Mouse (Mus musculus): ENCODE measurements around the gene H2-M9. TPM values are rescaled to one million over a fixed set of nuclear protein-coding genes. Genes with fewer than 3 reads are reported as not detected.

Gene H2-M9
- not detected for total RNA-seq (2023)

DNA sequence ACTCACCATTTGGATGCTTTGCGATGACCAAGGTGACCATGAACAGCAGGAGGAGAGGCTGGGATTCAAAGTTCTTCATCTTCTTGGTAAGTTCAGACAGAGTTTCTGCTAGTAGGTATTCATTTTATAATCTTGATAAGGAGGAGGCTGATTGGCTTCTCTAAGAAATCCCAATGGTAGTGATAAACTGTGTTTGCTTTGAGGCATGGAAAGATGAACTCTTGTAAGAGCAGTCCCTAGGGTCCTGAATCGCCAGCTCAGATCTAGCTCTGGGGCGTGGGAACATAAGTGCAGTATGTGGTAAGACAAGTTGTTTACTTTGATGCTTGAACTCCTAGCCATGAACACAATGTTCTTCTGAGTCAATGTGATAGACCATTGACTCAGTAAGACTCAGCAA is at the start of gene H2-M9:
Gene H2-M9, minus strand, starts transcription at position 101 of the 400 bp plus-strand sequence.

DNA sequence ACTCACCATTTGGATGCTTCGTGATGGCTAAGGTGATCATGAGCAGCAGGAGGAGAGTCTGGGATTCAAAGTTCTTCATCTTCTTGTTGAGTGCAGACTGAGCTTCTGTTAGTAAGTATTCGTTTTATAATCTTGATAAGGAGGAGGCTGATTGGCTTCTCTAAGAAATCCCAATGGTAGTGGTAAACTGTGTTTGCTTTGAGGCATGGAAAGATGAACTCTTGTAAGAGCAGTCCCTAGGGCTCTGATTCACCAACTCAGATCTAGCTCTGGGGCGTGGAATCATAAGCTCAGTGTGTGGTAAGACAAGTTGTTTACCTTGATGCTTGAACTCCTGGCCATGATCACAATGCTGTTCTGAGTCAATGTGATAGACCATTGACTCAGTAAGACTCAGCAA is 29.7 kb upstream of the H2-M9 start, which contains the start of gene H2-M1:
Gene H2-M1, minus strand, starts transcription at position 101 of the 400 bp plus-strand sequence.

Other genes starting within 250 kb of the H2-M9 start
- not detected for gene H2-M10.4, start 180.3 kb downstream of the H2-M9 start, total RNA-seq (2023)
- gene H2-M11, start 95.6 kb downstream of the H2-M9 start, total RNA-seq (2023) = not detected
- not detected for gene H2-M1, start 29.6 kb upstream of the H2-M9 start, total RNA-seq (2023)
- gene H2-M10.5, start 130.2 kb upstream of the H2-M9 start, total RNA-seq (2023) = not detected
- not detected for gene H2-M10.6, start 169.5 kb upstream of the H2-M9 start, total RNA-seq (2023)
- 125 TPM for gene Trim26, start 194.5 kb upstream of the H2-M9 start, total RNA-seq (2023)
- not detected for gene Trim15, start 224.5 kb upstream of the H2-M9 start, total RNA-seq (2023)
- gene Trim10, start 226.9 kb upstream of the H2-M9 start, total RNA-seq (2023) = 2.6 TPM
- not detected for gene Trim40, start 247.5 kb upstream of the H2-M9 start, total RNA-seq (2023)